Mouse (Mus musculus): ENCODE data around the gene Chd1l. TPM values are rescaled to one million over a fixed set of nuclear protein-coding genes. Genes with fewer than 3 reads are reported as not detected.

Gene Chd1l
- total RNA-seq (2021): 10 to 100 TPM; 17.7 to 18.7 TPM

- DNase-seq: peak; percentile 94
Observed at GRCm38 (mm10) chr3:97609845-97610410, at the start of gene Chd1l. Gene Chd1l (minus strand): TSS chr3:97610203.

- no peak for DNase-seq
Observed at GRCm38 (mm10) chr3:97659746-97660145, 49.7 kb upstream of the Chd1l start.

GRCm38 (mm10) chr3:97658426-97659193 lies 48.6 kb upstream of the Chd1l start:
- no peak for DNase-seq

GRCm38 (mm10) chr3:97657655-97658411 lies 47.8 kb upstream of the Chd1l start, which contains the start of gene Prkab2:
Gene Prkab2 (plus strand): TSS chr3:97658193.
- DNase-seq: peak; percentile 100

GRCm38 (mm10) chr3:97654901-97655300 lies 44.9 kb upstream of the Chd1l start:
- peak; percentile 64 for DNase-seq

GRCm38 (mm10) chr3:97653781-97654180 lies 43.8 kb upstream of the Chd1l start:
- DNase-seq: no peak

- peak; percentile 38 for DNase-seq
Observed at GRCm38 (mm10) chr3:97651604-97652003, 41.6 kb upstream of the Chd1l start.

GRCm38 (mm10) chr3:97649469-97649868 lies 39.5 kb upstream of the Chd1l start:
- DNase-seq: no peak

- no peak for DNase-seq
Observed at GRCm38 (mm10) chr3:97649022-97649421, 39.0 kb upstream of the Chd1l start.

GRCm38 (mm10) chr3:97648518-97648917 lies 38.5 kb upstream of the Chd1l start:
- no peak for DNase-seq

- no peak for DNase-seq
Observed at GRCm38 (mm10) chr3:97642001-97642400, 32.0 kb upstream of the Chd1l start.

GRCm38 (mm10) chr3:97641396-97641795 lies 31.4 kb upstream of the Chd1l start:
- no peak for DNase-seq

- peak; percentile 76 for DNase-seq
Observed at GRCm38 (mm10) chr3:97634288-97634761, 24.3 kb upstream of the Chd1l start.

- no peak for DNase-seq
Observed at GRCm38 (mm10) chr3:97633456-97633855, 23.5 kb upstream of the Chd1l start.

GRCm38 (mm10) chr3:97631258-97631860 lies 21.4 kb upstream of the Chd1l start:
- DNase-seq: no peak

- DNase-seq: no peak
Observed at GRCm38 (mm10) chr3:97630746-97631145, 20.7 kb upstream of the Chd1l start.

GRCm38 (mm10) chr3:97629941-97630340 lies 19.9 kb upstream of the Chd1l start:
- DNase-seq: no peak

- peak; percentile 70 for DNase-seq
Observed at GRCm38 (mm10) chr3:97628391-97629001, 18.5 kb upstream of the Chd1l start, which contains the start of gene Fmo5. Gene Fmo5 (plus strand): TSS chr3:97628804.

GRCm38 (mm10) chr3:97627893-97628292 lies 17.9 kb upstream of the Chd1l start:
- DNase-seq: no peak

GRCm38 (mm10) chr3:97624611-97625010 lies 14.6 kb upstream of the Chd1l start:
- no peak for DNase-seq

- no peak for DNase-seq
Observed at GRCm38 (mm10) chr3:97620657-97621056, 10.7 kb upstream of the Chd1l start.

GRCm38 (mm10) chr3:97617899-97618298 lies 7.9 kb upstream of the Chd1l start:
- no peak for DNase-seq

Data from heart, postnatal 4 days (tissue).